Mouse (Mus musculus) limb, embryonic 14.5 days (tissue): ENCODE data around the gene Kremen2. TPM values are rescaled to one million over a fixed set of nuclear protein-coding genes. Genes with fewer than 3 reads are reported as not detected.
"Not testable (repeated sequence)": the region's sequence is repeated elsewhere in the genome, so short reads cannot be mapped to it uniquely, and the experiment has no call there.

Experiments used
- ATAC-seq: fragments of 200-750 bp; cut with Nextera tagmentation; 2 replicates; pipeline ENCODE4 v1.8.0; 2017; ENCODE audit warnings: low read depth, moderate number of reproducible peaks, moderate TSS enrichment; ENCODE audit not compliant: low FRiP score
- DNase-seq: peaks from one replicate; pipeline ENCODE4 v3.0.0-alpha.2; 2015; ENCODE audit warnings: low spot score
- H3K27ac ChIP-seq: fragments of 300-500 bp; sonication (generic); replicated peaks from 2 replicates; pipeline ENCODE4 v1.5.1; 2014; ENCODE audit warnings: low read depth, mild to moderate bottlenecking, low read length, moderate library complexity, mixed read lengths
- H3K27me3 ChIP-seq: fragments of 300-500 bp; sonication (generic); 2 replicates; pipeline ENCODE4 v1.6.1; 2014; ENCODE audit warnings: low read length, mixed read lengths; ENCODE audit not compliant: control insufficient read depth, insufficient read depth
- H3K36me3 ChIP-seq: fragments of 300-500 bp; sonication (generic); 2 replicates; pipeline ENCODE4 v1.6.1; 2014; ENCODE audit warnings: mild to moderate bottlenecking, low read length, moderate library complexity, mixed read lengths; ENCODE audit not compliant: control insufficient read depth, insufficient read depth
- H3K4me1 ChIP-seq: fragments of 300-500 bp; sonication (generic); 2 replicates; pipeline ENCODE4 v1.6.1; 2014; ENCODE audit warnings: antibody characterized with exemption, low read length, mixed read lengths; ENCODE audit not compliant: control insufficient read depth, insufficient read depth
- H3K4me2 ChIP-seq: fragments of 300-500 bp; sonication (generic); replicated peaks from 2 replicates; pipeline ENCODE4 v1.6.1; 2014; ENCODE audit warnings: low read depth, mild to moderate bottlenecking, low read length, moderate library complexity; ENCODE audit not compliant: severe bottlenecking
- H3K4me3 ChIP-seq: fragments of 300-500 bp; sonication (generic); replicated peaks from 2 replicates; pipeline ENCODE4 v1.5.1; 2014; ENCODE audit warnings: low read length
- H3K9ac ChIP-seq: fragments of 300-500 bp; sonication (generic); 2 replicates; pipeline ENCODE4 v1.6.1; 2014; ENCODE audit warnings: mild to moderate bottlenecking, low read depth, low read length, moderate library complexity; ENCODE audit not compliant: severe bottlenecking
- H3K9me3 ChIP-seq: fragments of 300-500 bp; sonication (generic); 2 replicates; pipeline ENCODE4 v1.6.1; 2016; ENCODE audit warnings: low read length; ENCODE audit not compliant: control insufficient read depth
- POLR2A ChIP-seq: fragments of 200-500 bp; IDR thresholded peaks from 2 replicates; pipeline ENCODE4 v1.8.0; 2012; ENCODE audit warnings: inconsistent platforms, mild to moderate bottlenecking, moderate library complexity, borderline replicate concordance; ENCODE audit not compliant: insufficient read depth, insufficient read length; ENCODE audit errors: extremely low read depth
- WGBS: fragments of 180-500 bp; shearing (Covaris S2); extraction: QIAGEN DNeasy Blood & Tissue Kit; methylation state at CpG from one replicate; pipeline ENCODE4 v1.1.7; 2014; 5-methylcytosine and 5-hydroxymethylcytosine counted together
- polyA plus RNA-seq, 2 experiments: library from polyadenylated mRNA; depleted of rRNA in 1 of 2; stranded (reverse) in 1 of 2; unstranded in 1 of 2; fragments of >200 nt; fragmentation: Nextera tagmentation in 1 of 2; extraction: Ambion mirVana in 1 of 2; gene quantifications; 2 replicates each; pipeline versions ENCODE4 v1.2.1 to v1.2.3; 2012 to 2014

The Kremen2 gene
- polyA plus RNA-seq, 2 experiments = 40.1 to 42.4 TPM

DNA sequence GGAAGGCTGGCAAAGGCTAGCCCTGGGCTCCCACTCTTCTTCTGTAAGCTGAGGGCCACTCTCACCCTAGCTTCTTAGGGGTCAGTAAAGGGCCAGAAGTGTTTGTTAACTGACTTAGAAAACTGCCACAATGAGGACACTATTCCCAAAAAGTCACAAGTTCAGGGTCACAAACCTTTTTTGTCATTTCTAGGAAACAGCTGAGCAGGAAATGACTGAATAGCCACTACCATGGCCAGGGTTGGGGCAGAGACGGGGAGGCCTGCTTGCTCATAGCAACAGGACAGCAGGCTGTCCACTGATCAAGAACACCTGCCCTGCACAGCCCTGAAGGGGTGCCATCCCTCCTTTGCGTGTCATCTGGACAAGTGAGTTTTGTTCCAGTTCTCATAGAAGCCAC is 31.5 kb upstream of the Kremen2 start:
- no peak overlapping the region for H3K4me2 ChIP-seq
- H3K9me3 ChIP-seq = no peaks in the 10 kb centered on the region
- ATAC-seq (no peak), DNase-seq (no peak)
- H3K4me3 ChIP-seq = no peak overlapping the region
- no peak overlapping the region for H3K27ac ChIP-seq
- TF ChIP-seq POLR2A = no peak
- no peaks in the 10 kb centered on the region for H3K27me3 ChIP-seq
- 81% methylated on average over 2 of the region's 2 CpGs for WGBS
- H3K36me3 ChIP-seq = no peaks in the 10 kb centered on the region
- no peaks in the 10 kb centered on the region for H3K4me1 ChIP-seq
- no peak overlapping the region for H3K9ac ChIP-seq

DNA sequence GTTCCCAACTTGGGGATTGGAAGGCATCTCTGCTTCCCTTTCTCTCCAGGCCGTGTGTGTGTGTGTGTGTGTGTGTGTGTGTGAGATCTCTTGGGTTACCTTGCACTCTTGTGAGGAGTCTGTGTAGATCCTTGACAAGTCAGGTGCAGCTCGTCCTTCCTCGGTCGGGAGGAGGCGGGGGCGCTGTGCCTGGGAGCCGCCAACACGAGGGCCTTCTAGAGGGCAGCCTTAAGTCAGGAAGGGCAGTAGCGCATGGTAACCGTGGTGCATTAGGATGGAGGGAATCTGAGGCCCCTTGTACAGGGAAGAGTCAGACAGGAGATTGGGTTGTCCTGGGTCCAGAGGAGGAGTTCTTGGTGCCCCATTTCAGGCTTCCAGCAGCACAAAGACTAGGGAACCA is 30.6 kb upstream of the Kremen2 start:
- ATAC-seq (no peak), DNase-seq (no peak)
- no peak overlapping the region for H3K27ac ChIP-seq
- H3K36me3 ChIP-seq = no peaks in the 10 kb centered on the region
- H3K4me1 ChIP-seq = no peaks in the 10 kb centered on the region
- no peak overlapping the region for H3K4me3 ChIP-seq
- H3K9me3 ChIP-seq = no peaks in the 10 kb centered on the region
- no peak for TF ChIP-seq POLR2A
- H3K27me3 ChIP-seq = no peaks in the 10 kb centered on the region
- H3K9ac ChIP-seq = no peak overlapping the region
- no peak overlapping the region for H3K4me2 ChIP-seq
- 82% methylated on average over 10 of the region's 10 CpGs for WGBS

DNA sequence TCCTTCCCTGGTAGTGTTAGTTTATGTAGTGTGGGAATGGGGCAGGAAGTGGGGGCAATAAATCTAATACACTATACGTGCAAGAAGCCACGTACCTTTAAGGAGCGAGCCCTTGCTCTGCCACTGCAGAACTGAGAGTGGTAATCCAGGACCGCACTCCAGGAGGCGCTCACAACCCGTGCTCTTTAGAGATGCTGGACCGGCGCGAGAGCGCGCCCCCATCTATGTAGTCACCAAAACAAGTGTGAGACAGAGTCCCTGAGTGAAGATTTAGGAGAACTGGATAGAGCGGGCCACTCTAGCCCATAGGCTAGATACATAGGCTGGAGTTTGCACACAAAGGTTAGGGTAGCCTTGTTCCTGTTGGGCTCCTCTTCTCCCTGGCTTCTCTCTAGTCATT is 28.5 kb upstream of the Kremen2 start:
- Histone ChIP-seq H3K4me2 (no peak overlapping the region), H3K9me3 (no peaks in the 10 kb centered on the region), H3K4me1 (peaks cover 6% of the 10 kb centered on the region; the same call in 1 of the 2 replicates), H3K36me3 (no peaks in the 10 kb centered on the region), H3K9ac (no peak overlapping the region), H3K4me3 (no peak overlapping the region), H3K27ac (no peak overlapping the region), H3K27me3 (no peaks in the 10 kb centered on the region)
- ATAC-seq (peak; percentile 35; the same call in 1 of the 2 replicates), DNase-seq (peak; percentile 86)
- WGBS = 2% methylated on average over 12 of the region's 12 CpGs
- no peak for TF ChIP-seq POLR2A

- H3K9ac ChIP-seq = no peak overlapping the region
- no peak for TF ChIP-seq POLR2A
- H3K27me3 ChIP-seq = no peaks in the 10 kb centered on the region
- no peak overlapping the region for H3K4me3 ChIP-seq
- no peak for DNase-seq
- H3K27ac ChIP-seq = no peak overlapping the region
- ATAC-seq = no peak
- no peaks in the 10 kb centered on the region for H3K9me3 ChIP-seq
- peaks cover 6% of the 10 kb centered on the region; the same call in 1 of the 2 replicates for H3K4me1 ChIP-seq
- no peak overlapping the region for H3K4me2 ChIP-seq
- H3K36me3 ChIP-seq = 0 out of 2 replicates have a peak, but pooled peaks cover 1% of the 10 kb centered on the region
- WGBS = 68% methylated on average over 6 of the region's 6 CpGs
Observed at GRCm38 (mm10) chr17:23773676-23774075, 28.0 kb upstream of the Kremen2 start.

DNA sequence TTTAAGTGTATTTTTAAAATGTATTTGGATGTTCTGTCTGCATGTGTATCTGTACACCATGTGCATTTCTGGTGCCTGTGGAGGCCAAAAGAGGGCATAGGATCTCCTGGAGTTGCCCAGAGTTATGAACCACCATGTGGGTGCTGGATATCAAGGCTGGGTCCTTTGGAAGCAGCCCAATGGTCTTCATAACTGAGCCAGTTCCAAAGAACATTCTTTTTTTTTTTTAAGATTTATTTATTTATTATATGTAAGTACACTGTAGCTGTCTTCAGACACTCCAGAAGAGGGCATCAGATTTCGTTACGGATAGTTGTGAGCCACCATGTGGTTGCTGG is 26.6 kb upstream of the Kremen2 start:
- not testable (repeated sequence) for H3K4me3 ChIP-seq, DNase-seq, H3K36me3 ChIP-seq, H3K4me1 ChIP-seq, H3K4me2 ChIP-seq, H3K9me3 ChIP-seq, H3K27ac ChIP-seq, ATAC-seq, H3K9ac ChIP-seq, H3K27me3 ChIP-seq
- 83% methylated on average over 2 of the region's 2 CpGs for WGBS
